Mouse (Mus musculus): ENCODE results near the gene Mpzl1. TPM values are rescaled to one million over a fixed set of nuclear protein-coding genes. Genes with fewer than 3 reads are reported as not detected.
"Not testable (repeated sequence)": the region's sequence is repeated elsewhere in the genome, so short reads cannot be mapped to it uniquely, and the experiment has no call there.

Mpzl1 gene
- polyA plus RNA-seq (2015; fragmentation: Nextera tagmentation; extraction: Ambion mirVana), result 53.3 and 56.3 TPM in 2 replicates

DNA sequence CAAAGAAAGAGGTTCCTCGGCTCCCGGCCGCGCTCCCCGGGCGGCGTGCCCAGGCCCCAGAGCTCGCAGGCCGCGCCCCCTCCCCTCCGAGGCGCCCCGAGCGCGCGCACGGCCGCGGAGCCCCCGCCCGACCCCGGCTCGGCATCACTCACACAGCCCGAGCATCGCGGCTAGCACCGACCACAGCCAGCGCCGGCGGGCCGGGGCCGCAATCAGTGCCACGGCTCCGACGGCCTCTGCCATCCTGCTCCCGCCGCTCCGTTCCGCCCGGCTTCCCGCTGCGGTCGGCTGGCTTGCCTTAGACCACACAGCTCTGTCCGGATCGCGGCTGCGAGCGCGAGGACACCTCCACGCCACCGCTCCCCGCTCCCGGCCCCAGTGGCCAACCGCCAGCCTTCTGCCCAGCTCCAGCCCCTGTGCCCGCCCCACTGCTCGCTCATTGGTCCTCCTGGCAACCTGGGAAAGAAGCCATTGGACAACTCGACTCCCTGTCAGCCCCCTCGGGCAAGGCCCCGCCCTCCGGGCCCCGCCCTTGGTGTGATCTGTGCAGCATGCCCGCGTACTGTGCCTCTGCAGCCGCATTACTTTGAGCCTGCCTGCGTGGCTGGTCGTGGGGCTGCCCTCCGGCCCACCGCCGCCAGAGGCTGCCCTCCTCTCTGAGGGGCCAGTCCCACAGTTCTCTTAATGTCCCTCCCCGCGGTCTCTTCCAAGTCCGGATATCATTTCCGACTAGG lies at the start of gene Mpzl1:
TSS of gene Mpzl1 (minus strand) at position 388 of the 734 bp plus-strand sequence.
- peak within 1 kb of the TSS; percentile 86 for H3K9ac ChIP-seq (ENCODE audit: low read depth, low read length)
- WGBS, result 0% methylated on average over 71 of the region's 73 CpGs
- peaks cover 10% of the 10 kb centered on the region for H3K4me1 ChIP-seq (replicated peaks; ENCODE audit: control insufficient read depth, insufficient read depth, low read length)
- H3K36me3 ChIP-seq (ENCODE audit: control insufficient read depth, insufficient read depth), result no peaks in the 10 kb centered on the region; the same call in 1 of the 2 replicates
- peak; percentile 99 for ATAC-seq
- peak within 1 kb of the TSS; percentile 94 for H3K27ac ChIP-seq (ENCODE audit: low read depth, low read length)
- H3K4me3 ChIP-seq (ENCODE audit: low read depth, low read length), result peak within 1 kb of the TSS; percentile 88
- peak; percentile 37; the same call in 1 of the 2 replicates for TF ChIP-seq CTCF (IDR thresholded peaks at IDR 0.05; ENCODE audit: low read depth)
- peak within 1 kb of the TSS; percentile 88 for H3K4me2 ChIP-seq (replicated peaks; ENCODE audit: low read depth)
- no peaks in the 10 kb centered on the region for H3K9me3 ChIP-seq (ENCODE audit: control insufficient read depth)
- H3K27me3 ChIP-seq (replicated peaks; ENCODE audit: control insufficient read depth, insufficient read depth, low read length), result no peaks in the 10 kb centered on the region

DNA sequence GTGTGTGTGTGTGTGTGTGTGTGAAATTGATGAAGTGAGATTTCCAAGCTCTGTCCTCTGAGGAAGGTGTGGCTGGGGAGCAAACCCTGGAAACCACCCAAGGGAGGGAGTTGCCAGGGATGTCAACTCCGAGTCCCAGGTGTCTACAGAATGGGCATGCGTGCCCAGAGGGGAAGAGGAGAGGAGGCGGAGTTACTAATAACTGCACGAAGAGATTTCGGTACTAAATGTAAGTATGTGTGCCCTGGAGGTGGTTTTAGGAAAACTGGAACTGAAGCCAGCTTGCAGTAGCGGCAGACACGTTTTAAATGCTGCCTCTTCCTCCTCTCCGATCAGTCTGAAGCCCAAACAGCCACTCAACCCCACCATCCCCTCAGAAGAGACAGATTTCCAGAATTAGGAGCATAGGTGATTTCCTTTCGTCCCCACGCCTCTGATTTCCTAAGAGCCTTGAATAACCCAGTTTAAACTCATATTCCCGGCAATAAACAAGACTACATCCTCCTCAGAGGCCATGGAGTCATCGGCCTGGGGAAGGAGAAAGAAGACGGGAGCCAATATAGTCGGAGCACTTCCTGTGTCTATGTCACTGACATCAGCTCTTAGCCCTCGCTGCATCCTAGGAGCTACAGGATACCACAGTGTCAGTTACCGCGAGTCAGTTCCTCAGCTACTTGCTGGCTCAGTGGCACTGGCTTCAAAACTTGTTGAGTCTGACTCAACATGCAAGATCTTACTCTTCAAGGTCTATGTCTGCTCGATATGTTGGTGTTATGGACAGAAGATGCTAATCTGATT lies 47.9 kb upstream of the Mpzl1 start:
- no peak for ATAC-seq
- Histone ChIP-seq H3K9me3 (ENCODE audit: control insufficient read depth) (no peaks in the 10 kb centered on the region), H3K4me3 (ENCODE audit: low read depth, low read length) (no peak overlapping the region), H3K4me1 (replicated peaks; ENCODE audit: control insufficient read depth, insufficient read depth, low read length) (no peaks in the 10 kb centered on the region), H3K27ac (ENCODE audit: low read depth, low read length) (no peak overlapping the region), H3K27me3 (replicated peaks; ENCODE audit: control insufficient read depth, insufficient read depth, low read length) (no peaks in the 10 kb centered on the region), H3K36me3 (ENCODE audit: control insufficient read depth, insufficient read depth) (0 out of 2 replicates have a peak, but pooled peaks cover 4% of the 10 kb centered on the region), H3K4me2 (replicated peaks; ENCODE audit: low read depth) (no peak overlapping the region), H3K9ac (ENCODE audit: low read depth, low read length) (no peak overlapping the region)
- 71% methylated on average over 18 of the region's 18 CpGs for WGBS
- TF ChIP-seq CTCF (IDR thresholded peaks at IDR 0.05; ENCODE audit: low read depth), result no peak

- H3K27me3 ChIP-seq (replicated peaks; ENCODE audit: control insufficient read depth, insufficient read depth, low read length), result no peaks in the 10 kb centered on the region
- H3K9ac ChIP-seq (ENCODE audit: low read depth, low read length), result no peak overlapping the region
- WGBS, result 76% methylated on average over 13 of the region's 13 CpGs
Measured at GRCm38 (mm10) chr1:165681045-165681794, 46.9 kb upstream of the Mpzl1 start.

DNA sequence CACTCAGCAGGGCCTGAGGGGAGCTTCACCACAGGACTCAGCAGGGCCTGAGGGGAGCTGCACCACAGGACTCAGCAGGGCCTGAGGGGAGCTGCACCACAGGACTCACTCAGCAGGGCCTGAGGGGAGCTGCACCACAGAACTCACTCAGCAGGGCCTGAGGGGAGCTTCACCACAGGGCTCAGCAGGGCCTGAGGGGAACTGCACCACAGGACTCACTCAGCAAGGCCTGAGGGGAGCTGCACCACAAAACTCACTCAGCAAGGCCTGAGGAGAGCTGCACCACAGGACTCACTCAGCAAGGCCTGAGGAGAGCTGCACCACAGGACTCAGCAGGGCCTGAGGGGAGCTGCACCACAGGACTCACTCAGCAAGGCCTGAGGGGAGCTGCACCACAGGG lies 45.7 kb upstream of the Mpzl1 start:
- not testable (repeated sequence) for ATAC-seq; H3K27ac ChIP-seq (ENCODE audit: low read depth, low read length); H3K36me3 ChIP-seq (ENCODE audit: control insufficient read depth, insufficient read depth)

More at GRCm38 (mm10) chr1:165681045-165681794, 46.9 kb upstream of the Mpzl1 start:
- no peaks in the 10 kb centered on the region for H3K4me1 ChIP-seq (replicated peaks; ENCODE audit: control insufficient read depth, insufficient read depth, low read length)
- H3K27ac ChIP-seq (ENCODE audit: low read depth, low read length), result no peak overlapping the region
- 0 out of 2 replicates have a peak, but pooled peaks cover 4% of the 10 kb centered on the region for H3K36me3 ChIP-seq (ENCODE audit: control insufficient read depth, insufficient read depth)
- TF ChIP-seq CTCF (IDR thresholded peaks at IDR 0.05; ENCODE audit: low read depth), result peak; percentile 60
- ATAC-seq, result no peak
- no peaks in the 10 kb centered on the region for H3K9me3 ChIP-seq (ENCODE audit: control insufficient read depth)
- no peak overlapping the region for H3K4me2 ChIP-seq (replicated peaks; ENCODE audit: low read depth)
- no peak overlapping the region for H3K4me3 ChIP-seq (ENCODE audit: low read depth, low read length)

DNA sequence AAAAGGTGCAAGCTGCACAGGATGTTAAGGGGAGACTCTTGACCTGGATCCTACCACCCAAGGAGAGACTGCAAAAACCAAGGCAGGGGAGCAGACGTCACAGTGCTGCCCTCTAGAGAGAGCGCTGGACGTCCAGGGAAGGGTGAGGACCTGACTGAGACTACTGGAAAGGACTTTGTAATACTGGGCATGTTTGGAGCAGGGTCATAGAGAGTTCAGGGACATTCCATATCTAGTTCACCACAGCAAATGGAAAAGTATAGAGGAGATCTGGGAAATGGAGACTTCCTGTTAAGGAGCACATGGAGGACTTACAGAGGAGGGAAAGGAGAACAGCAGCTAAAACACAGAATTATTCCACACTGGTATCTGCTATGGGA lies 45.3 kb upstream of the Mpzl1 start:
- Histone ChIP-seq H3K27ac (ENCODE audit: low read depth, low read length) (no peak overlapping the region), H3K4me1 (replicated peaks; ENCODE audit: control insufficient read depth, insufficient read depth, low read length) (no peaks in the 10 kb centered on the region)
- no peak for ATAC-seq

More for the DNA sequence above, 45.7 kb upstream of the Mpzl1 start:
- not testable (repeated sequence) for H3K4me1 ChIP-seq (replicated peaks; ENCODE audit: control insufficient read depth, insufficient read depth, low read length); H3K27me3 ChIP-seq (replicated peaks; ENCODE audit: control insufficient read depth, insufficient read depth, low read length); H3K9ac ChIP-seq (ENCODE audit: low read depth, low read length); H3K4me2 ChIP-seq (replicated peaks; ENCODE audit: low read depth); H3K4me3 ChIP-seq (ENCODE audit: low read depth, low read length); H3K9me3 ChIP-seq (ENCODE audit: control insufficient read depth)

More for the DNA sequence above, 45.3 kb upstream of the Mpzl1 start:
- 42% methylated on average over 3 of the region's 3 CpGs for WGBS
- H3K27me3 ChIP-seq (replicated peaks; ENCODE audit: control insufficient read depth, insufficient read depth, low read length), result no peaks in the 10 kb centered on the region
- H3K9me3 ChIP-seq (ENCODE audit: control insufficient read depth), result no peaks in the 10 kb centered on the region
- 0 out of 2 replicates have a peak, but pooled peaks cover 4% of the 10 kb centered on the region for H3K36me3 ChIP-seq (ENCODE audit: control insufficient read depth, insufficient read depth)
- no peak overlapping the region for H3K9ac ChIP-seq (ENCODE audit: low read depth, low read length)
- no peak overlapping the region for H3K4me2 ChIP-seq (replicated peaks; ENCODE audit: low read depth)
- H3K4me3 ChIP-seq (ENCODE audit: low read depth, low read length), result no peak overlapping the region
- TF ChIP-seq CTCF (IDR thresholded peaks at IDR 0.05; ENCODE audit: low read depth), result peak; percentile 29; the same call in 1 of the 2 replicates
